Mouse (Mus musculus): ENCODE data around the gene Cfap299.

Gene Cfap299

DNA sequence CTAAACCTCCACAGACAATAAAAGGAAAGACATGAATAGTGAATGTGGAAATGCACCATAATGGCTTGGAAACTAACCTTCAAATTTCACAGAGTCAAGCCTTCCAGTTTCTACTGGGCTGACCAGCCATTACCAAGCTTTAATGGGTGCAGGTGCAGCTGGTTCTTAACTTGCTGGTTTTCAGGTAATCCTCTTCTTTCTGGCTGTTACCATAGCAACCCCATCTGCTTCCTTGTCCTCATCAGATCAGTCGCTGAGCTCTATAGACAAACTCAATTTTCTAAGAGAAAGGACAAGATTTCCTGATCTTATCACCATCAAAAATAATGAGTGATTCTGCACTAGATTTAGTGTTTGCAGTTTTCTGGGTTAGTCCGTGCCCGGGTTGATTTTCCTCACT, 287.8 kb downstream of the Cfap299 start:
- no peak for DNase-seq (ENCODE audit: low spot score in 2 of 2)

DNA sequence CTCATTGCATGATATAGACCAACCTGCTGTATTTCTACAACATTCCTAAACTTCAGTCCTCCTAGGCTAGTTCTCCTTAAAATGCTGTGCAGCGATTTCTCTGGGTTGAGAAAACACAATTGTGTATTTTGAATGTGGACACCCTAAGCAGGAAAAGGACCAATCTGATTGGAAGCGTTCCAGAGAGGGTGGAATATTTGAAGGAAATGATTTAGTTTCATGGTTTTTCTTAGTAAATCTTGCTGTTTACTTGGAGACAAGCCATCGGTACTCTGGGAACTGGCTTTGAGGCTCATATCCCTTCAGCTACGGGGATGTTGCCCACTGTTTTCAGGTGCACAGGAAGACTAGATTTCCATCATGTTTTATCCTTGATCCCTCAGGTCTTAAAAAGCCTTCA, 288.3 kb downstream of the Cfap299 start:
- DNase-seq (ENCODE audit: low spot score in 2 of 2): no peak

DNA sequence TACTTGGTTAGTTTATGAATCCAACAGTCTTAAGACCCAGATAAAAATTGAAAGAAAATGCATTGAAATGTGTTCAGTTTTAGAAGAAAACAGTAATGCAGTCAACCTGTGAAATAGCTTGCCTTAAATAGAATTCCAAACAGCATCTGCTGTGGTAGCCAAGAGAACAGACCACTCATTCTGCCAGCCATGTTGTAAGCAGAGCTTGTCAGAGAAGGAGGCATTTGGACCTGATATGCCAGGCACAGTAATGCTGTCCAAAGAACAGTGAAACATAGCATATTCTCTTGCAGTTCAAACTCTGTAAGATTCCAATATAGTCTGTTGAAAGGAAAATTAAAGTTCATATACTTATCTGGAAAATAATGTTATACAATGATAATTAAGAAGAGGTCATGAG, 321.2 kb downstream of the Cfap299 start:
- no peak for DNase-seq (ENCODE audit: low spot score in 2 of 2)

DNA sequence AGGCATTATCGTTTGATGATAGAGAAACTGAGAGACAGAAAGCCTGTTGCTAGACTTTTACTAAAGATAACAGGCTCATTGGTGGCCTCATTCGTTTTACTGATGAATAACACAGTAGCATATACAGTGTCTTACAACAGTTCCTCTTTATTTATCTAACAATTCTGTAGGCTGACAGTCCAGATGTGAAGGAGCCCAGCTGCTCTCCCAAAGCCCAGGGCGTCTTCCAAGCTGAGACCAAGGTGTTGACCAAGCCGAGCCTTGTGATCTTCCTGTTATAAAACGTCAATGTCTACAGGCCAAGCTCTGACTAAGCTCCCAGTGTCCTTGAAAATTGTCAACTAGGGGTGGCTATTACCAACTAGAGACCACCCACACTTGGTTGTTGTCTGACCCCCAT, 321.9 kb downstream of the Cfap299 start:
- no peak for DNase-seq (ENCODE audit: low spot score in 2 of 2)

DNA sequence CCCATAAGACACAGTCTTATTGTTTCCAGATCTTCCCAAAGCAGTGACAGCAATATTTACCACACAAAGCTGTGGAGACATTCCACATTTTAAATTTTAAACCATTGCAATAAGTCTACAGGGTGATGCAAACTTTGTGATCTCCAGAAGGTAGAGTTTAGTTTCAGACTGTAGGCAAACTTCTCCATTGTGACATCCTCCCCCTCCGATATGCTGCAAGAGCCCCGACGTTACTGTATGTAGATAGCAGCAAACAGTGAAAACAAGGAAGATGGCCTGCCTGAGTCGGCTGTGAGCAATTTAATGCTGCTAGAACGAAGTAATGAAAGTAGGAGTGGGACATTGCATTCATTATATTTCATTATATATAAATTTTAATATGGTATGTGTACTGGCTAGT, 359.1 kb downstream of the Cfap299 start:
- DNase-seq (ENCODE audit: low spot score in 2 of 2): no peak

DNA sequence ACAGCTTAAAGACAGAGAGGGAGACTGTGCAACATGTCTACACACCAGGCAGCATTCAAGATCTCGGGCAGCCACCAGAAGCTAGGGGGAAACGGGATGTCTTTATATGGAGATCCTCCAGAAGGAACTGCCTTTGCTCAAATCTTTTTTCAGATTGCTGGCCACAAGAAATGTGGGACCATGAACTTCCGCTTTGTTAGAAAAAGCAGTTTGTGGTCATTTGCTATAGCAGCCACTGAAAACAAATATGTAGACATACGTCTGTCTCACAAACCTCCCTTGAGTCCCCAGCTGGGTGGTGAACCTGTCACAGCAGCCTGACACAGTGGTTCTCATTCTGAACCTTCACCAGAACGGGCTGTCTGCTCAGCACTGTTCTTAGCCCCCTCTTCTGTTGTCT, 363.0 kb downstream of the Cfap299 start:
- no peak for DNase-seq (ENCODE audit: low spot score in 2 of 2)

DNA sequence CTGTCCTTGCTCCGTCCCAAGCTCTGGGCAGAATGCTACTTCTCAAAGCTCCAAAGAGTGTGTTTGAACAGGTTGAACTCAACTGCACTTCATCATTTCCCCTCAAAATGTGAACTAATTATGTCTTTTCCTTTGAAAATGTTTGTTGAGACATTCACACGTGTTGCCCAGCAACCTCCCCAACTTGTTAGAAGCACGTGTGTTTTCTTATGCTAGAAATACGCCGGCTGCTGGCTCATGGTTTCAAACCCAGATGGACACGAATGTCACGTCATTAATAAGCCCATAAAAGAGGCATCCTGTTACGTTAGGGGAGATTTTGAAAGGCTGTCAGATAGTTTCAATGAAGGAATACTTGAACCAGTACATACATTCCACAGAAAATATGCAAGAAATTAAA, 367.2 kb downstream of the Cfap299 start:
- no peak for DNase-seq (ENCODE audit: low spot score in 2 of 2)

DNA sequence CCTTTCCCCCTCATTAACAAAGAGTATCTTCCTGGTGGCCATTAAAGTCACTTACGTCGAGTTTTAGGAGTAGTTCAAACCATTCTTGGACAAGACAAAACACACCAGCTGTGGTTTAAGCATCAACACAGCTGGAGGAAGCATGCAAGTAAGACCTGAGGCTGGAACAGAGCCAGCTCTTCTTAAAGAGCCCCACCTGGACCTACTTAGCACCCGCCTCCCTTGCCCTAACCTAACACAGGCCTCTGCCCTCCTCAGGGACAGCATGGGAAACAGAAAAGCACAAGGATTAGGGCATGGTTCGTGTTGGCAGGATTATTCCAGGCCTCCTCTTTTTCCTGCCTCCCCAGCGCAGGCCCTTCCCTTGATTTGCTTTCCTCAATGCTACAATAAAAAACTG, 374.9 kb downstream of the Cfap299 start:
- DNase-seq (ENCODE audit: low spot score in 2 of 2): no peak

DNA sequence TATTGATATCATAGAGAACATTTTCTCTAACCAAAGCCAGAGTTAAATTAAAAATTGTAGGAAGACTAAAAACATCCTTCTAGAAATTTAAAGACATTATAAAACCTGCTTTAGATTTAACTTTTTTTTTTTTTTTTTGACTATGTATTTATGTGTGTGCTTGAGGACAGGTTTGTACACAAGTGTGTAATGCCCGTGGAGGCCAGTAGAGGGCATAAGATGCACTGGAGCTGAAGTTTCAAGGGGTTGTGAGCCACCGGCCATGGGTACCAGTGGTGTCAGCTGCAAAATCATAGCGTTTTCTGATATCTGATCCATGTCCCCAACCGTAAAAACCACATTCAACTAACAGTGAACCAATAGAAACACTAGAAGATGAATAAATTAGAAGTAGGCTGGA, 377.5 kb downstream of the Cfap299 start:
- DNase-seq (ENCODE audit: low spot score in 2 of 2): no peak

DNA sequence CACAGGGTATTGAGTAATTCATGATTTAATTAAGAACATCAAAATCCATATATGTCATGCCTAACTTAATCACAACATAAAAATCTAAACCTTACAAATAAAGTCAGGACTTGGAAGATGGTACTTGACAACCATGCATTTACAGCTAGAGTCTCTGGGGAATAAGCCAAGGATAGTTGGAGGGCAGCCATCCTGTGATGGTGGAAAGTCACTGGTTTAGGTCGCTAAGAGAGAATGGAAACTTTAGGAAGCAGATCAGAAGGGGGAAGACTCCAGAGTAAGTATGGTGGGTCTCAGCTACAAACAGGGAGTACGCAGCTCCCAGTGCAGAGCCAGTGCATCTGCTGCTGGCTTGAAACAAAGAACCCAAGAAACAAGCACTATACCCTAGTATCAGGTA, 386.3 kb downstream of the Cfap299 start:
- no peak for DNase-seq (ENCODE audit: low spot score in 2 of 2)

DNA sequence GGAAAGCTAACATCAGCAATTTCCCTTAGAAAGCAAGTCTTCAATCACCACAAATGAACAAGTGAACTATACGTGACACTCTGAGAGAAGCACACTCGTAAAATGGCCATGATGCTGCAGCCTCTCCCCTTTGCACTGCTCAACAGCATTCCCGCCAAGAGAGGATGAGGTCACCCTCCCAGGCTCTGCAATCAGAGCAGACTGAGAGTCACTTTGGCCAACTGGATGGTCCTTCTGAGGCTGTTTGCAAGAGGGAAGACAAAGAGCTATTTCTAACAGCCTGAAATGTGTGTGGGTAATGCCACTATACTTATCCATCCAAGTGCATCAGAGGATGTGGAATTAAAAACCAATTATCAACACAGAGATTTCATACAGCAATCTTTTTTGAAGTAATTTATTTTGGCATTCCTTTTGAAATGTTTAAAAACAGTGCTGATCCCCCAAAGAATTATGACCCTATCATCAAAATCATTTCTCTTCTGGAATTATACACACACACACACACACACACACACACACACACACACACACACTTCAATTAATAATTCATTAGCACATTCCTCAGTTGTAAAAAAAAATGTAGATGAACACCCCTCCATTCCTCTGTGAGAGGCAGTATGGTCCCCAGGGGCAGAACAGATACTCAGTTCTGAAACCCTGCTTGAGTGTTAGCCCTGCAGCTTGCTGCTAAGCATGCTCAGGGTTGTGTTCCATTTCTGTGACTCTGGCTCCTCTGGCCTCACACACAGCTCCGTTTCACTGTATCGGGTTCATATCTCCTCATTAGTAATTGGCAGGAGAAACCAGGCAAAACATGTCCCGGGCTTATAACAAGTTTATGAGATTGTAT, 403.3 kb downstream of the Cfap299 start:
- no peak for DNase-seq (ENCODE audit: low spot score in 2 of 2)

DNA sequence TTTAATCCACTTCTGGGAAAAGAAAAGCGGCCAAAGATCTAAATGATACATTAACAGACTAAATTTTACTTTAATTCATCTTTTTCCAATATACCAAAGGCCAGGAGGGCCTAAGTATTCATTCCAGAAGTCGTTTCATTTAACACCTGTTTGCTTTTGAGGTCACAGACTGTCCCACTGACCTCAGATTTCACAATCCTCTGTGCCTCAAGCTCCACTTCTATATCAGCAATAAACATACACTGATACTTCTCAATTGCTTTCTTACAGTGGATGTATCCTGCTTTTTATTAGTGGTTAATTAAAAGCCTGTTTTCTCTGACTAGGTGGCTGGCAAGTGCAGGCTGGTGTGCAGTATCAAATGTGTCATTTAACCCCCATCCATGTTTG, 403.9 kb downstream of the Cfap299 start:
- no peak for DNase-seq (ENCODE audit: low spot score in 2 of 2)

DNA sequence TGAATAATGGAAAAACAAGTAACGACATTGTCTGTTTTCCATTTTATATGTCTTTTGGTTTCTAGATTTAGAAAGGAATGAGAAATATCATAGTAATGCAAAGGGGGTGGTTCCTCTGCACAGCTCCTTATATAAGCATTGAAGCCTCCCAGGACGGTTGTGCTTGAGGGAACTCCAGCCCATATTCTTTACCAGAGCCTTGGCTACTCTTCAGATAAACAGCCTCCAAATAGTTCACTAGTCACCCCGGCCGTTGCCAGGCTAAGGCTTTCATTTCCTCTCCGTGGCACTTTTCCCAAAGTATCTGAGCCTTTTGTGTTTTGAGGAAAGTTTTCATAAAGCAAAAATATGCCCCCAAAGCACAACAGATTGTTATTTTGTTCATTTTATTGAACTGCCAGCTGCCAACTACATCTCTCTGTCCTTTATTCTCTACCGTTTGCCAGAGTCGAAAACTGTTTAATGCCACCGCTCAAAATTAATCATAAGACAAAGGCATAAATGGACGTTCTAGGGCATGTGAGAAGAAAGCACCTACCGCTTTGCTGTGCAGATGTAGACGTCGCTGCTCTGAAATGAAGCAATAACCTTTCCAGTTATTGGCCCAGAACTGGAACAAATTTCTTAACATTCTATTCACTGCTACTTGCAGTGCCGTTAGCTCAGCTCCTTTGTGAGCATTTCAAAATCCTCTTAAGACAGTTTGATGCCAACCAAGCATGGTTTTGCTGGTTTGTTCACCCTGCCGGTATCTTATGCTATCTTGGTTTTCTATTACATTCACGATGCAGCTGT, 433.0 kb downstream of the Cfap299 start:
- DNase-seq (ENCODE audit: low spot score in 2 of 2): no peak

DNA sequence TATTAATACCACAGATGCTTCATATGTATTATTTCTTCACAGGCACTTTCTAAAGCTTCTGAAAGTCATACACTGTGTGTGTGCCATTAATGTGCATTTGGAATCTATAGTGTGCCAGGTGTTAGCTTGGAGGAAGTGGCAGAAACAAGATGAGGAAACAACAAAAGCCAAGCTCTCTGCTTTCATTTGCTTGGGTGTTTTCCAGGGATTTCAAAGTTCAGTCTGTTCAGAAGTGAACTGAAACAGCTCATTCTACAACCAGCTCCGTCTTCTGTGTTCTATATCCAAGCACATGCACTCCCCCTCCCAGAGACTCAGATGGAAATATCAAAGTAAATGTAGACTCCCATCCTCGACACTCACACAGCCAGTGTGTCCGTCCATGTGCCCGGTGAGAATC, 449.5 kb downstream of the Cfap299 start:
- no peak for DNase-seq (ENCODE audit: low spot score in 2 of 2)

DNA sequence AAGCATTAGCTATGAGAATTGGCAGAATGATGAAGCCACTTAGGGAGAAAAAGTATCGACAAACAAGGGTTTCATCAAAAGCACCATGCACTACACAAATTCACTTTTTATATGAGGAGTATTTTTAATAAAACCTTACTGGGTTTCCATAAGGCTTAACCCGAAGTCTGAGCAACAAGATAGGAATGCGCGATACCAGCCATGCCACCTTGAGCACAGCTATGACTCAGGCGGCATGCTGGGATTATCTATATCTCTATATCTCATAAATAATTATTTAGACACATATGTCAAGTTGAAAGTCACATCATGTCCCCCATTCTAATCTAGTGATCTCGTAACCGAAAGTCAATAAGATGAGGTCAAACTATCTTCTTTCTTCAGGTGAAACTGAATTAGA, 453.0 kb downstream of the Cfap299 start:
- no peak for DNase-seq (ENCODE audit: low spot score in 2 of 2)

DNA sequence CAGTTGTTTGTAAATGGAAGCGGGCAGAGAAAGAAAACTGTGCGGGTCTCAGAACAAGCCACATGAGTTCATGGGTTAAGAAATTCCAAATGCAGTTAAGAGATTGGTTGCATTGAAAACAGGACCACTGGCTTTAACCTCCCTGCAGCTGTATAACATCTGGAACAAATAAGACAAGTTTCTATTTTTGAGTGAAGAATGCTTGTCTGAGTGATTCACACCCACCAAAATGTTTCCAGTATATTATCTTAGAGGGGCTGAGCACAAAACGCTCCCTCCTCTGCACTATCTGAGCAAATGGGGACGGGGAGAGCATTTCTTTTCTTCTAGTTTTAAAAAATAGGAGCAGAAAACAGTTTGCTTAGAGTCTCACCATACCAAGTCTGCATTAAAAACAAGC, 458.6 kb downstream of the Cfap299 start:
- DNase-seq (ENCODE audit: low spot score in 2 of 2): no peak

DNA sequence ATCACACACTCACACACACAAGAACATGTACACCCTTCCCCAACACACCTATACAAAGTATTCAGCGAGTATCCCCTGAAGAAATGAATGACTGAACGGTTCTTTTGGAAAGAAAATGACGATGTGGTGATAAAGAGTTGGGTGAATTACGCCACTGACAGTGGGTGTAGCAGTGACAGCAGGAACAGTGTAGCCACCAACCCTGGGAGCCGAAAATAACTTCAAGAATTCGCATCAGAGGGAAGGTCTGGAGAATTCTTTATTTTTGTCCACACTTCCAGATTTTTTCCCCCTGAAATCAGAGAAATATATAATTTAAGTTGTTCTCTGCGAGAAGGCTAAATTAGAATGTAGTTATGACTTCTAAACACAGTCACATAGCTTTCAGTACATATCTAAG, 459.5 kb downstream of the Cfap299 start:
- no peak for DNase-seq (ENCODE audit: low spot score in 2 of 2)

DNA sequence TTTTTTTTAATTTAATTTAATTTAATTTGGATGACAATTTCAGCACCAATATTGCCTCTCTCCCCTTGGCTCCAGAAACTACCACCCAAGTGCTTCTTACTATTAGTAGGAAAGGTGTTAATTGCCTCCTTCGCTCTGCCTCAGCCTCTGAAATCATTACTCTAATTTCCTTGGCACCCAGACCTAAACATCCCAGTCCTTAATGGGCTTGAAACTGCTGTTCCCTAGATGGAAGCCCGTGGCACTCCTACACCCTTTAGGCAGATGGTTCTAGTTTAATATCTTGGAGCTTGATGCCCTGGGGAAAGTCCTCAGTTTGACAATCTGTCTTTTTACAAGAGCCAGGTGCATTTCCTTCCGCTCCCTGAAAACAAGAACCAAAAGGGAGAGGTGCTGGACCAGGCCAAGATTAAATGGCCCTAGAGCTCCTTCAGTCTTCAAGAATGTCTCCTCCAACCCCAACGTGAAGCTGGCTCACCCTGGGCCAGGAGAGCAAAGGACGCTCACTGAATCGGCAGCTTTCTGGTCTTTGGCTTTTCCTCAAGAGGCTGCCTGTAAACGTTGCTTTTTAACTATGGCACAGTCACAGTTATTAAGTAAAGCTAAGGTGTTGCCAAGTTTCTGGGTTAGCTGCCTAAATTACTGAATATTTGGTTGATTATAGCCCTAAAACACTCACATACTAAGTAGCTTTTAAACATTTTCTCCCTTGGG, 461.9 kb downstream of the Cfap299 start:
- DNase-seq (ENCODE audit: low spot score in 2 of 2): no peak

DNA sequence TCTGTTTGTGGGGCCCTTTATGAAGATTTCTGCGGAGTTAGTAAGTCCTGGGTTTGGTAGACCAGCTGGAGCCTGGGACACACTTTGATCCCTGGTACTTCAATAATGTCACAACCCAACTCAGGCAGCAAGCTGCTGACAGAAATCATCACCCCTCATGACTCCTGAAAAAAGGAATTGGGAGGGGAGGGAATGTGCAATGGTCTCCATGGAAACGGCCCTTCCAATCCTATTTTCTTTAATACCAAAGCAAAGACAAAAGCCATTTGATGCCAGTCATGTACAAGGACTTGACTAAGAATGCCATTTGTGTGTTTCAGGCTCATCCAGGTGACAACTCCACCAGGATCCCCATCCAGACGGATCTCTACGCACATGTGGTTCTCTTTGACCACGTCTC, 472.4 kb downstream of the Cfap299 start:
- no peak for DNase-seq (ENCODE audit: low spot score in 2 of 2)

DNA sequence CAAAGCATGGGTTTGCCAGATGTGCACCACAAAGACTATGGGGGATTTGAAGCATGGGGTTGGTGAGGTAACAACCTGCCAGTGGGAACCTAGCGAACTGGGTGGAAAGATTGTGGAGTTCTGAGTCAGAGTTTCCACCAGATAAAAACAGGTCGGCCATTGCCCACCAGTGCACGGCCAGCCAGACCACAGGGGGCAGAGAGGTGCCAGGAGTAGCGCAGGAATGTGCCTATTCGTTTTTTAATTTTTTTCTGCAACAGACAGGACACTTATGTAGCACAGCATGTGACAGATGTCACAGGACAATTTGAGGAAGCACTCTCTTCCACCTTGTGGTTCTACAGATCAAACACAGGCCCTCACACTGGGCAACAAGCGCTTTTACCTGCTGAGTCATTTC, 475.7 kb downstream of the Cfap299 start:
- no peak for DNase-seq (ENCODE audit: low spot score in 2 of 2)

DNA sequence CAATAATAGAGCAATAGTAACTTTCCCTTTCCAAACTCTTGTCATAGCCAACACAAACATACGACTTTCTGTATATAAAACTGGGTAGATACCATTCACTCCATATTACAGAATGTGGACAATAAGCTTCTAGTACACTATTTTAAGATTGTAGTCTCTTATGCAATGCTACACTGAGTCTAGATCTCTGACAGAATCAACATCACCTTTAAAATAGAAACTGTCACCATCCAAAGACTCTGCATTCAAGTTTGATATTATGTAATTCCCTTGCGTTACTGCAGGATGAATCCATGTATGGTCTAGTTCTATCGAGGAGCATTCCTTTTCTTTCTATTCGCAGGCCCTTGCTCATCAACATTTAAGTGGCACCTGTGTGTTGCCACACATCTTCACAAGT, 477.4 kb downstream of the Cfap299 start:
- DNase-seq (ENCODE audit: low spot score in 2 of 2): no peak

DNA sequence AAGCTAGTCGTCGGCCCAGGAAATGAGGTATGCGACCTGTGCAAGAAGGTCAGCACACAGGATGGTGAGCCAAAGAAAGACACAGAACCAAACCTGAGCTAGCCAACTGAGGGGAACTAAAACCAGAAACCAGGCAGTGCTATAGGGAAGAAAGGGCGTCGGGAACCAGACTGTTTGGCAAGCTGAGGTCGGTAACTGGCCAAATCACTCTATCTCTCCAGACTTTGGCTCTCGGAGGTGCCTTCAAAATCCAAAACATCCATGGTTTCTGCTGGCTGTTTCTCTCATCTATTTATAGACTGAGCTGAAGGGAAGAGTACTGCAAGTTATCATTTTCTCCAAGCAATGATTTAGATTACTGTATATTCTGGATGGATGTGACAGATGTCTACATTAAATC, 477.9 kb downstream of the Cfap299 start:
- no peak for DNase-seq (ENCODE audit: low spot score in 2 of 2)

DNA sequence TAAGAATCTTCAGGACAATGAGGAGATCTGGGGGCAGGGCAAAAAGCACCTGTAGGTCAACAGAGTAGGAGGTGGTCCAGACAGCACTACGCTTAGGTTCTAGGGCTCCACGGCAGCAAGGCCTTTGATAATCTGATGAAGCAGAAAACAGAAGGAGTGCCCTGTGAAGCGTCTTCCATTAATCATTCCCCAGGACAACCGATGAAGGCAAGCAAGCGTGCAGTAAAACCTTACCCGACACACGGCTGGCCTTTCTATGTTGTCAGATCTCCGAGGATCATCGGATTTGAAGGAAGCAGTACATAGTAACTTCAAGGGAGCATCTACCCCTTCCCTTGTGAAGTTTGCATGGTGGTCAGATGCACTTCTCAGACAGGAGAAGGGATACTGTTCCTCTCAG, 478.8 kb downstream of the Cfap299 start:
- no peak for DNase-seq (ENCODE audit: low spot score in 2 of 2)
